Mouse (Mus musculus) G1E-ER4 (cell line): Measurements from ENCODE around the gene Olfr110. TPM values are rescaled to one million over a fixed set of nuclear protein-coding genes. Genes with fewer than 3 reads are reported as not detected.

Source experiments
- GATA1 ChIP-seq: IDR thresholded peaks from one replicate; pipeline ENCODE4 v1.8.0; 2012; ENCODE audit warnings: low read length, inconsistent platforms
- polyA plus RNA-seq: library from polyadenylated mRNA; stranded (reverse); fragments of >175 nt; gene quantifications from 2 replicates; pipeline ENCODE4 v1.2.3, GENCODE M21; 2012

Gene Olfr110
- polyA plus RNA-seq: not detected in 2 replicates

GRCm38 (mm10) chr17:37491930-37492518 is at the start of gene Olfr110:
Gene Olfr110, plus strand, starts transcription at chr17:37492468.
- no peak for TF ChIP-seq GATA1

- no peak for TF ChIP-seq GATA1
Measured at GRCm38 (mm10) chr17:37445180-37445579, 47.1 kb upstream of the Olfr110 start, which contains the start of gene Olfr108. Gene Olfr108, plus strand, starts transcription at chr17:37445480.

GRCm38 (mm10) chr17:37458616-37459015 is 33.7 kb upstream of the Olfr110 start, which contains the start of gene Olfr109:
Gene Olfr109, plus strand, starts transcription at chr17:37458916.
- no peak for TF ChIP-seq GATA1

GRCm38 (mm10) chr17:37483452-37483851 is 8.8 kb upstream of the Olfr110 start, which contains the start of gene H2-M2:
Gene H2-M2, minus strand, starts transcription at chr17:37483552.
- no peak for TF ChIP-seq GATA1

- TF ChIP-seq GATA1: no peak
Measured at GRCm38 (mm10) chr17:37507730-37508129, 15.5 kb downstream of the Olfr110 start, which contains the start of gene Olfr111. Gene Olfr111, plus strand, starts transcription at chr17:37508030.

GRCm38 (mm10) chr17:37535173-37535572 is 42.9 kb downstream of the Olfr110 start:
- no peak for TF ChIP-seq GATA1

GRCm38 (mm10) chr17:37541454-37542119 is 49.3 kb downstream of the Olfr110 start:
- no peak for TF ChIP-seq GATA1

- TF ChIP-seq GATA1: no peak
Measured at GRCm38 (mm10) chr17:37543800-37544435, 51.6 kb downstream of the Olfr110 start.

Other genes with a start within 250 kb of the Olfr110 start
- not detected in 2 replicates for gene Olfr98, start 228.7 kb upstream of the Olfr110 start, polyA plus RNA-seq
- not detected in 2 replicates for gene H2-M3, start 222.2 kb upstream of the Olfr110 start, polyA plus RNA-seq
- not detected in 2 replicates for gene Olfr99, start 209.0 kb upstream of the Olfr110 start, polyA plus RNA-seq
- not detected in 2 replicates for gene Olfr101, start 188.2 kb upstream of the Olfr110 start, polyA plus RNA-seq
- not detected in 2 replicates for gene Olfr102, start 175.4 kb upstream of the Olfr110 start, polyA plus RNA-seq
- not detected in 2 replicates for gene Olfr103, start 152.8 kb upstream of the Olfr110 start, polyA plus RNA-seq
- gene Olfr104-ps, start 132.9 kb upstream of the Olfr110 start, polyA plus RNA-seq: not detected in 2 replicates
- gene Olfr105-ps, start 113.4 kb upstream of the Olfr110 start, polyA plus RNA-seq: not detected in 2 replicates
- gene Olfr106-ps, start 102.1 kb upstream of the Olfr110 start, polyA plus RNA-seq: not detected in 2 replicates
- not detected in 2 replicates for gene Olfr107, start 93.2 kb upstream of the Olfr110 start, polyA plus RNA-seq
- not detected in 2 replicates for gene Olfr108, start 47.0 kb upstream of the Olfr110 start, polyA plus RNA-seq
- not detected in 2 replicates for gene Olfr109, start 33.6 kb upstream of the Olfr110 start, polyA plus RNA-seq
- gene H2-M2, start 8.9 kb upstream of the Olfr110 start, polyA plus RNA-seq: not detected in 2 replicates
- gene Olfr111, start 15.6 kb downstream of the Olfr110 start, polyA plus RNA-seq: not detected in 2 replicates
- gene Olfr112, start 77.0 kb downstream of the Olfr110 start, polyA plus RNA-seq: not detected in 2 replicates
- gene Olfr113, start 85.2 kb downstream of the Olfr110 start, polyA plus RNA-seq: not detected in 2 replicates
- gene Olfr114, start 100.3 kb downstream of the Olfr110 start, polyA plus RNA-seq: not detected in 2 replicates
- not detected in 2 replicates for gene Olfr115, start 134.6 kb downstream of the Olfr110 start, polyA plus RNA-seq
- not detected in 2 replicates for gene Olfr116, start 134.7 kb downstream of the Olfr110 start, polyA plus RNA-seq
- gene Olfr117, start 171.3 kb downstream of the Olfr110 start, polyA plus RNA-seq: not detected in 2 replicates
- gene Olfr118, start 174.5 kb downstream of the Olfr110 start, polyA plus RNA-seq: not detected in 2 replicates
- not detected in 2 replicates for gene Olfr119, start 204.1 kb downstream of the Olfr110 start, polyA plus RNA-seq
- gene Olfr120, start 229.3 kb downstream of the Olfr110 start, polyA plus RNA-seq: not detected in 2 replicates